Mouse (Mus musculus) liver, adult 2 months (tissue): ENCODE measurements at regions not wholly inside any gene's neighbourhood (a gene's known extent, or its start where the extent isn't known, plus 50 kb on each side); places are given as distances from the start of the nearest gene placed in this dataset.

ENCODE experiments used
- CTCF ChIP-seq: fragments of 200-500 bp; IDR thresholded peaks from 2 replicates; pipeline ENCODE4 v1.5.1; 2011; ENCODE audit warnings: low read depth, low read length, control low read depth
- POLR2A ChIP-seq: fragments of 200-500 bp; IDR thresholded peaks from 2 replicates; pipeline ENCODE4 v1.6.1; 2011; ENCODE audit warnings: low read length, control low read depth; ENCODE audit not compliant: insufficient read depth; ENCODE audit errors: extremely low read depth

GRCm38 (mm10) chr14:76799741-76800140 is 236.8 kb upstream of the Ccdc122 start:
- TF ChIP-seq CTCF (no peak), POLR2A (no peak)
